Mouse (Mus musculus) cerebellum, adult 8-10 months (tissue): Measurements from ENCODE around the gene Exoc4.

ENCODE experiments used
- DNase-seq: peaks from one replicate; pipeline ENCODE4 v3.0.0; 2022

Gene Exoc4

GRCm38 (mm10) chr6:33484568-33484967 is 235.7 kb downstream of the Exoc4 start:
- DNase-seq, result no peak

GRCm38 (mm10) chr6:33489788-33490187 is 240.9 kb downstream of the Exoc4 start:
- DNase-seq, result no peak

- DNase-seq, result no peak
Measured at GRCm38 (mm10) chr6:33496141-33496855, 247.4 kb downstream of the Exoc4 start.

GRCm38 (mm10) chr6:33497348-33497747 is 248.5 kb downstream of the Exoc4 start:
- no peak for DNase-seq

- no peak for DNase-seq
Measured at GRCm38 (mm10) chr6:33502388-33502787, 253.5 kb downstream of the Exoc4 start.

GRCm38 (mm10) chr6:33503381-33503780 is 254.5 kb downstream of the Exoc4 start:
- DNase-seq, result no peak

GRCm38 (mm10) chr6:33507134-33507533 is 258.2 kb downstream of the Exoc4 start:
- DNase-seq, result peak; percentile 82

- DNase-seq, result no peak
Measured at GRCm38 (mm10) chr6:33515391-33515790, 266.5 kb downstream of the Exoc4 start.

GRCm38 (mm10) chr6:33516798-33517197 is 267.9 kb downstream of the Exoc4 start:
- no peak for DNase-seq

GRCm38 (mm10) chr6:33517890-33518410 is 269.1 kb downstream of the Exoc4 start:
- DNase-seq, result no peak

- DNase-seq, result no peak
Measured at GRCm38 (mm10) chr6:33525695-33526366, 276.9 kb downstream of the Exoc4 start.

GRCm38 (mm10) chr6:33540356-33540755 is 291.5 kb downstream of the Exoc4 start:
- no peak for DNase-seq

- DNase-seq, result no peak
Measured at GRCm38 (mm10) chr6:33542712-33543111, 293.8 kb downstream of the Exoc4 start.

- DNase-seq, result no peak
Measured at GRCm38 (mm10) chr6:33551934-33552333, 303.0 kb downstream of the Exoc4 start.

- no peak for DNase-seq
Measured at GRCm38 (mm10) chr6:33560925-33561324, 312.0 kb downstream of the Exoc4 start.

GRCm38 (mm10) chr6:33561911-33562310 is 313.0 kb downstream of the Exoc4 start:
- DNase-seq, result no peak

GRCm38 (mm10) chr6:33575947-33576346 is 327.1 kb downstream of the Exoc4 start:
- no peak for DNase-seq

GRCm38 (mm10) chr6:33608469-33608868 is 359.6 kb downstream of the Exoc4 start:
- DNase-seq, result no peak

GRCm38 (mm10) chr6:33613978-33614377 is 365.1 kb downstream of the Exoc4 start:
- DNase-seq, result no peak

GRCm38 (mm10) chr6:33618590-33618989 is 369.7 kb downstream of the Exoc4 start:
- no peak for DNase-seq

- no peak for DNase-seq
Measured at GRCm38 (mm10) chr6:33620701-33621100, 371.8 kb downstream of the Exoc4 start.

- DNase-seq, result no peak
Measured at GRCm38 (mm10) chr6:33625931-33626330, 377.0 kb downstream of the Exoc4 start.

GRCm38 (mm10) chr6:33631133-33631532 is 382.2 kb downstream of the Exoc4 start:
- DNase-seq, result no peak

- DNase-seq, result no peak
Measured at GRCm38 (mm10) chr6:33637192-33637591, 388.3 kb downstream of the Exoc4 start.
